In genomic region chr8:123101244-123101643, GRCm38 (mm10) we compare ENCODE assay signal across 1 mouse cellular context.
TF ChIP-seq lines count a peak whose summit lies in the region.

No protein-coding gene starts in this region.

TF ChIP-seq in MEL, 35 proteins besides CTCF, POLR2A, EP300 and RAD21:
- peak; percentile 31; the same call in 1 of the 2 replicates for TF ChIP-seq SMC3 (IDR thresholded peaks at IDR 0.05; ENCODE audit: low read depth, low read length)
- peak; percentile 24; the same call in 1 of the 2 replicates for TF ChIP-seq ZC3H11A (IDR thresholded peaks at IDR 0.05; ENCODE audit: low read depth, low read length)
- TF ChIP-seq TBP (IDR thresholded peaks at IDR 0.05; ENCODE audit: low read depth, low read length), result peak; percentile 70
- no peak for TF ChIP-seq ZMIZ1 (IDR thresholded peaks at IDR 0.05; ENCODE audit: low read depth, low read length)
- TF ChIP-seq NELFE (IDR thresholded peaks at IDR 0.05; ENCODE audit: low read depth, low read length), result no peak
